Mouse (Mus musculus) bone marrow macrophage, adult 2 months (primary cell): ENCODE results near the gene Ak8. TPM values are rescaled to one million over a fixed set of nuclear protein-coding genes. Genes with fewer than 3 reads are reported as not detected.

Source experiments
- H3K27ac ChIP-seq: 2 replicates; pipeline ENCODE4 v1.5.1; 2012; ENCODE audit warnings: low read depth, low read length; ENCODE audit not compliant: insufficient read depth
- H3K4me1 ChIP-seq: 2 replicates; pipeline ENCODE4 v1.6.1; 2012; ENCODE audit warnings: low read length; ENCODE audit not compliant: control insufficient read depth, insufficient read depth
- H3K4me3 ChIP-seq: 2 replicates; pipeline ENCODE4 v1.5.1; 2012; ENCODE audit warnings: mild to moderate bottlenecking, low read length, moderate library complexity; ENCODE audit not compliant: insufficient read depth
- CTCF ChIP-seq: IDR thresholded peaks from 2 replicates; pipeline ENCODE4 v1.5.1; 2012; ENCODE audit warnings: low read depth, mild to moderate bottlenecking, low read length, moderate library complexity
- POLR2A ChIP-seq: IDR thresholded peaks from 2 replicates; pipeline ENCODE4 v1.6.1; 2012; ENCODE audit warnings: mild to moderate bottlenecking, low read depth, low read length, borderline replicate concordance
- polyA plus RNA-seq: library from polyadenylated mRNA; stranded (reverse); fragments of >200 nt; gene quantifications from 2 replicates; pipeline ENCODE4 v1.2.4, GENCODE M21; 2012; ENCODE audit not compliant: missing spikeins, insufficient read depth, insufficient read length

Gene Ak8
- polyA plus RNA-seq, 1 experiment = 2.5 TPM

- Histone ChIP-seq H3K4me1 (no peaks in the 10 kb centered on the region), H3K27ac (no peak overlapping the region), H3K4me3 (no peak overlapping the region)
- no peak for TF ChIP-seq CTCF
- TF ChIP-seq POLR2A = no peak
Observed at GRCm38 (mm10) chr2:28855773-28856172, 155.8 kb downstream of the Ak8 start.

- Histone ChIP-seq H3K4me1 (0 out of 2 replicates have a peak, but pooled peaks cover 2% of the 10 kb centered on the region), H3K4me3 (no peak overlapping the region), H3K27ac (no peak overlapping the region)
- TF ChIP-seq POLR2A (no peak), CTCF (no peak)
Observed at GRCm38 (mm10) chr2:28859303-28859702, 159.3 kb downstream of the Ak8 start.

GRCm38 (mm10) chr2:28860678-28861423, 160.9 kb downstream of the Ak8 start:
- Histone ChIP-seq H3K4me3 (no peak overlapping the region), H3K4me1 (0 out of 2 replicates have a peak, but pooled peaks cover 2% of the 10 kb centered on the region), H3K27ac (no peak overlapping the region)
- no peak for TF ChIP-seq POLR2A
- no peak for TF ChIP-seq CTCF

Other genes with a start within 250 kb of the Ak8 start
- gene 1700007K13Rik, start 233.8 kb upstream of the Ak8 start, polyA plus RNA-seq = not detected in 2 replicates
- 23.7 and 24.9 TPM in 2 replicates for gene Mrps2, start 232.1 kb upstream of the Ak8 start, polyA plus RNA-seq
- 16.0 and 18.4 TPM in 2 replicates for gene Gbgt1, start 203.3 kb upstream of the Ak8 start, polyA plus RNA-seq
- 5.1 and 8.2 TPM in 2 replicates for gene Gm10134, start 194.1 kb upstream of the Ak8 start, polyA plus RNA-seq
- 30.6 and 37.0 TPM in 2 replicates for gene Ralgds, start 187.0 kb upstream of the Ak8 start, polyA plus RNA-seq
- not detected in 2 replicates for gene Cel, start 136.8 kb upstream of the Ak8 start, polyA plus RNA-seq
- 11.3 and 12.9 TPM in 2 replicates for gene Gtf3c5, start 116.4 kb upstream of the Ak8 start, polyA plus RNA-seq
- gene Gfi1b, start 78.2 kb upstream of the Ak8 start, polyA plus RNA-seq = 0.55 TPM in 1 of 2 replicates, not detected in the other
- 19.0 and 21.4 TPM in 2 replicates for gene Tsc1, start 58.9 kb upstream of the Ak8 start, polyA plus RNA-seq
- 4.8 and 5.9 TPM in 2 replicates for gene Spaca9, start 437 bp upstream of the Ak8 start, polyA plus RNA-seq
- 7.8 and 10.0 TPM in 2 replicates for gene Gtf3c4, start 140.2 kb downstream of the Ak8 start, polyA plus RNA-seq
- 7.0 and 10.5 TPM in 2 replicates for gene Ddx31, start 140.2 kb downstream of the Ak8 start, polyA plus RNA-seq
- not detected in 2 replicates for gene Barhl1, start 216.5 kb downstream of the Ak8 start, polyA plus RNA-seq